Mouse (Mus musculus) ovary, postnatal 10 days (tissue): ENCODE measurements around the gene Insl3.
"Not testable (repeated sequence)": the region's sequence is repeated elsewhere in the genome, so short reads cannot be mapped to it uniquely, and the experiment has no call there.

Experiments used
- DNase-seq: peaks from one replicate; pipeline ENCODE4 v3.0.0; 2022; ENCODE audit warnings: low spot score

Gene Insl3

DNA sequence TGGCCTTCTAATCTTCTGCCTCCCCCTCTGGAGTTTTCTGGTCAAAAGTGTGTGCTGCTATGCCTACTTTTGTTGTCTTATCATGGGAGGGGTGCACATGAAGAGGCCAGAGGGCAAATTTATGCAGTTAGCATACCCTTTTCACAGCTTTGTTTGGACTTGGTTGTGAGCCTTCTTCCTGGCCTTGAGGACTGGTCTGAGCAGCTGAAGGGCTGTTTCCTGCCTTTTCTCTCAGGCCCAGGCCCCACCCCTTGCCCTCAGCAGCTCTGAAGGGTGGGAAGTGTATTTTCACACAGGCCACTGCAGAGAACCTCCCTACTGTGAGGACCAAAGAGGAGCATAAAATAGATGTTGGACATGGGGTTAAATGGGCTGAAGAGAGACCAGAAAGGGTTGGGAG, 11.5 kb upstream of the Insl3 start:
- no peak for DNase-seq

- DNase-seq, result no peak
Observed at GRCm38 (mm10) chr8:71678216-71678615, 10.8 kb upstream of the Insl3 start.

DNA sequence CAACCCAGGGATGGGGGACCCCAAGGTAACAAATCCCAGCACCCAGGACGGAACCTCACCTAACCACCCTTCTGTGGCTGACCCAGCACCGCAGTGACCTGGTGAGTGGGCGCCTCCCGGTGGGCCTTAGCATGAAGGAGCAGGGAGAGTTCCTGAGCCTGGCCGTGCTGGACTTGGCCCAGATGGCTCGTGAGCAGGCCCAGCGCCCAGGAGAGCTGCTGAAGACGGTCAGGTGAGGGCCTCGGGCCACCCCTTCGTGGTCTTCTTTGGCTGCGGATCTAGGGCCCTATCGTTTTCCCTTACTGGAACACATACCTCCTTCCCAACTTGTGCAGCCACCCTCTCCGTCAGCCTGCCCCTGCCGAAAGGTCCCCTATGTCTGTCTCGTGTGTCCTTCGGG, 9.9 kb upstream of the Insl3 start:
- DNase-seq, result no peak

DNA sequence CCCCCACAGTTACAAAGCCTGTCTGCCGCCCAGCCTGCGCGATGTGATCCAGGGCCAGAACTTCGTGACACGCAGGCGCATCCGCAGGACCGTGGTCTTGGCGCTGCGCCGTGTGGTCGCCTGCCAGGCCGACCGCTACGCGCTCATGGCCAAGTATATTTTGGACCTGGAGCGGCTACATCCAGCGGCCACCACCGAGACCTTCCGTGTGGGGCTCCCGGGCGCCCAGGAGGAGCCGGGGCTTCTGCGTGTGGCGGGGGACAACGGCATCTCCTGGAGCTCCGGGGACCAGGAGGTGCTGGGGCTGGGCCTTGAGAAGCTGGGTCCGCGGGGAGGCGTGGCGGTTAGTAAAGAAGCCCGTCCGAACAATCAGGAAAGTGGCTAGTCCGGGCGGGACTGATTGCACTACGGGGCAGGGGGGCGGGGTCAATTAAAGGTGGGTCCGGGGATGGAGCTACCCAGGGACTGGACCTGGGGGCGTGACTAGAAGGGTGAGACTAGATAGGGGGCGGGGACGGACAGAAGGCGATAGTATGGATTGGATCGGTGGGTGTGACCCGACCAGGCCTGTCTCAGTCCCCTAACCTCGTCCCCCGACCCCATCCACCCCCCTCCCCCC, 9.4 kb upstream of the Insl3 start:
- DNase-seq, result no peak

DNA sequence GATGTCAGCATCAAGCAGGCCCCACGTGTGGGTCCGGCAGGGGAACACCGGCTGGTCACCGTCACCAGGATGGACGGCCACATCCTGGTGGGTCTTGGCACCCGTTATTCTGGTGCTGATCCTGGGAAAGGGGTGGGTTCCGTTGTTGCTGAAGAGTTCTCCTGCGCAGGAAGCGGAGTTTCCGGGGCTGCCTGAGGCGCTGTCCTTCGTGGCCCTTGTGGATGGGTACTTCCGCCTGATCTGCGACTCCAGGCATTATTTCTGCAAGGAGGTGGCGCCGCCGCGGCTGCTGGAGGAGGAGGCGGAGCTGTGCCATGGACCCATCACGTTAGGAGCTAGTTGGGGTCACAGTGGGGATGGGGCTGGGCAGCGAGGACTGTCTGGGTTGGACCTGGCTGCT, 8.5 kb upstream of the Insl3 start:
- DNase-seq, result no peak

DNA sequence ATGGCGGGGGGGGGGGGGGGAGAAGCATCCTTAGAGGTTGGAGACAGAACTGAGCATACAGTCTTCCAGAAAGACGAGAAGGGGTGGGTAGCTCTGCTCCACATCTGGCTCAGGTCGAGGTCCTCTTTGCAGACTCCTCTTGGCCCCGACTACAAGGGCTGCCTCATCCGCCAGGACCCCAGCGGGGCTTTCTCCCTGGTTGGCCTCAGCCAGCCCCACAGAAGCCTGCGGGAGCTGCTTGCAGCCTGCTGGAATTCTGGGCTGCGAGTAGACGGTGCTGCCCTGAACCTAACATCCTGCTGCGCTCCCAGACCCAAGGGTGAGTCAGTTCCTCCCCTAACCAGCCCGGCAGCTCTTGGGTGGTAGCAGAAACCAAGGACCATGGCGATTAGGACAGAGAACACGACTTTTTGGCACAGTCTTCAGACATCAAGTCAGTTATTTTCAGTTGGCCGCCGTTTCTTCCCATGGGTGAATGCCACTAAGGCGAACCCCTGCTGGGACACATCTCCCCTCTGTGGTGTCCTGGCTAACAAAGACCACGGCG, 7.6 kb upstream of the Insl3 start:
- DNase-seq, result no peak

DNA sequence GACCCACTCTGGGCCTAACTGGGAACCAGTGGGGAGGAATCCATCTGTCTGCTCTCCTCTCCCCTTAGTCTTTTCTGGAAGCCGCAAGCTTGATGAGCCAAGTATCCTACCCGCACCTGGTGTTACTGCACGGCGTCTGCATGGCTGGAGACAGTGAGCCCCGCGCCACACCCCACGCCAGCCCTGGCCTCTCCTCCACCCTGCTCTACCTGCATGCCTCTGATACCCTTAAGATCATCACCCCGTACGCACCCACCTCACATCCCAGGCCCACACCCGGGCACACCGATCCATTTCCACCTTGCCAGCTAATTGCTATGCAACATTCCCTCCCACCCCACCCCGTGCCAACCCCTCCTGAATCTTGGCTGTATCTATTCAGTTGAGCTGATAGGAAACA, 6.2 kb upstream of the Insl3 start:
- DNase-seq, result no peak

GRCm38 (mm10) chr8:71684701-71685100, 4.3 kb upstream of the Insl3 start:
- no peak for DNase-seq

GRCm38 (mm10) chr8:71685573-71685972, 3.4 kb upstream of the Insl3 start:
- DNase-seq, result no peak

GRCm38 (mm10) chr8:71686143-71686734, 2.8 kb upstream of the Insl3 start:
- no peak for DNase-seq

- no peak for DNase-seq
Observed at GRCm38 (mm10) chr8:71687616-71688015, 1.4 kb upstream of the Insl3 start.

DNA sequence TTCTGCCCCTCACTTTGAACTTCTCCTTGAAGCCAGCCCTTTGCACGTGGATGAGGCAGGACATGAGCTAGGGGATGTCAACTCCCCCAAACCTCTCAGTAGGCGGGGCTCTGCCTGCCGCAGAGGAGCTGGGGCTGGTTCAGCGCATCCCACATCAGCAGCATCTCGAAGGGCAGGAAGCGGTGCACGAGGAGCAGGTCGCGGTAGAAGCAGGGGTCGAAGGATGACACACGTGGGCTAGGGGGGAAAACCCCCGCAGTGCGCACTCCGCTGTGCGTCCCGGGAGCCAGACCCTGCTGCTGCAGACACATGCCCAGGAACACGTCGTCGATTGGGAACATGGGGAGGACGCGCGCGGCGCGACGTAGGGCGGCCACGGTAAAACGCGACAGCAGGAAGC, 3.5 kb downstream of the Insl3 start:
- DNase-seq, result no peak

GRCm38 (mm10) chr8:71693166-71694041, 4.4 kb downstream of the Insl3 start:
- DNase-seq, result no peak

- not testable (repeated sequence) for DNase-seq
Observed at GRCm38 (mm10) chr8:71695456-71695855, 6.4 kb downstream of the Insl3 start.

DNA sequence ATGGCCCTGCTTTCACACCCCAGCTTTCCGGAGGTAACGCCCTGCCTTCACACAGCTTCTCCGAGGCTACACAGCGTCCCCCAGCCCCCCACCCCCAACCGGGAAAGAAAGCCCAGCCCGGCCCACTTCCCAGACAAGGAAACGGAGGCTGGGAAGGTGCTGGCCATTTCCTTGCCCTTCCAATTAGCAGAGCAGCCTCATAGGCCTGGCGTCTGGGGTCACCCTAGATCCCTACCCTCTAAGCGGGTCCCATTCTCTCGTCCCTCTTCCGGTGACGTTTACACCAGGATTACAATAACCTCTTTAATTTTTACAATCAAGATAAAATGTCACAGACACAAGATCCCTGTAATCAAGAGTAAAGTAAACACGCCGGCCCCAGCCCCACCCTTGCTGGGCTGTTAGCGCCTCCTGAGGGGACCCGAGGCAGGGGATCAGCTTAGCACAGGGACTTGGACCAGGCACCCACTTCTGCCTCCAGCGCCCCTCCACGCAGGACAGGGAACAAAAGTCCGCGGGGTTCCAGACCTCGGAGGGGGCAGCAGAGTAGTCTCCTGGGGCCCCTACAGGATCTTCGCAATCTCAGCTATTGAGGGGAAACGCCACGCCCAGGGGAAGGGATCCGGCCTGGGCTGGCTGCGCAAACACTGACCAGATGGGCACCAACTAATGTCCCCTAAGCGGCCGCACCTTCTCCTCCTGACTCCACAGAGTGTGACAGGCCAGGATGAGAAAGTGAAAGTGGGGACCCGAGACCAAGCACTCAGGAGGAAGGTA, 11.7 kb downstream of the Insl3 start:
- no peak for DNase-seq

GRCm38 (mm10) chr8:71701414-71702086, 12.5 kb downstream of the Insl3 start, which contains the start of gene B3gnt3:
Gene B3gnt3 (minus strand): TSS chr8:71701789.
- no peak for DNase-seq

DNA sequence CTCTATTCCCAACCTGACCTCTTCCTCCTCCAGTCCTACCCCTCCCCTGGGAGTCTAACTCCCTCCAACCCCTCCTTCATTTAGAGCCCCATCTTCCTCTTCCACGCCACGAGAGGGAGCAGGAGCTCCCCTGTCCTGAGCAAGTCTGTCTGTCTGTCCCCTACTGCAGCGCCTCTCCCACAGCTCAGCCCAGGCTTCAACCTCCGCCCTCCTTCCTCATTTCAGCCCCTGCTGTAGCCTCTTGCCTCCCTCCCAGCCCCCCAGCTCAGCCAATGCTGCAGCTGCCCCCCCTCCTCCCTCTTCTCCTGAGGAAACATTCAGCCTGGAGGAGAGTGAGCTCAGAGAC, 13.0 kb downstream of the Insl3 start:
- no peak for DNase-seq

DNA sequence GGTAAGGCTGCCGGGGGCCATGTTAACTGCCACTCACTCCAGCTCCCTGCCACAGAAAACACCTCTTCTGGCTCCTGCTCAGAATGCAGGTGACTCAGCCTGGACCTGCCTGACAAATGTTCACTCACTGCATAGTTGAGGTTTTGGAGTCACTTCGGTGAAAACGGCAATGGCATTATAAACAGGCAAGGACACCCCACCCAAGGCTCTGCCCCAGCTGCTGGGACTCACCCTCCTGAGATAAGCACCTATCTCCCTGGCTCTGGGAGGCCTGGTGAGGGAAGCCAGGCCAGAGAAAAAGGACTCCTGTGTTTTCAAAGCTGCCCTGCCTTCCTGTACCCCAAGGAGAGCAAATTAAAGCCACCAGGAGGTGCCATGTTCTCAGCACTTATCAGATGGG, 13.9 kb downstream of the Insl3 start:
- no peak for DNase-seq

- not testable (repeated sequence) for DNase-seq
Observed at GRCm38 (mm10) chr8:71703400-71703799, 14.4 kb downstream of the Insl3 start.

DNA sequence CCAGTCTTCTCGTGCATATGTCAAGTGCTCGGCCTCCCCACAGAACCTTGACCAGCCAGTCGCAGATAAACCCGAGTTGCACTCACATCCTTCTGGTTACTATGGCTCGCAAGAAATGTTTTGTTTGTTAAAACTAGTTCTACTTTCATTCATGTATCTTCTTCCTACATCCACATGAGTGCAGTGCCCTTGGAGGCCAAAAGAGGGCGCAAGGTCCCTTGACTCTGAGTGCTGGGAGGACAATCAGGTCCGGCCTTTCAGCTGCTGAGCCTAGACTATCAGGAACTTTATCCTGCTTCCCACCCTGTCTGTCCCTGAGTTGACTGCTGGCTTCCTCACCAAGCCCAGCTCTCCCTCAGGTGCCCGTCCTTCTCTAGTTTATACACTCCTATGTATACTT, 18.9 kb downstream of the Insl3 start:
- DNase-seq, result no peak

DNA sequence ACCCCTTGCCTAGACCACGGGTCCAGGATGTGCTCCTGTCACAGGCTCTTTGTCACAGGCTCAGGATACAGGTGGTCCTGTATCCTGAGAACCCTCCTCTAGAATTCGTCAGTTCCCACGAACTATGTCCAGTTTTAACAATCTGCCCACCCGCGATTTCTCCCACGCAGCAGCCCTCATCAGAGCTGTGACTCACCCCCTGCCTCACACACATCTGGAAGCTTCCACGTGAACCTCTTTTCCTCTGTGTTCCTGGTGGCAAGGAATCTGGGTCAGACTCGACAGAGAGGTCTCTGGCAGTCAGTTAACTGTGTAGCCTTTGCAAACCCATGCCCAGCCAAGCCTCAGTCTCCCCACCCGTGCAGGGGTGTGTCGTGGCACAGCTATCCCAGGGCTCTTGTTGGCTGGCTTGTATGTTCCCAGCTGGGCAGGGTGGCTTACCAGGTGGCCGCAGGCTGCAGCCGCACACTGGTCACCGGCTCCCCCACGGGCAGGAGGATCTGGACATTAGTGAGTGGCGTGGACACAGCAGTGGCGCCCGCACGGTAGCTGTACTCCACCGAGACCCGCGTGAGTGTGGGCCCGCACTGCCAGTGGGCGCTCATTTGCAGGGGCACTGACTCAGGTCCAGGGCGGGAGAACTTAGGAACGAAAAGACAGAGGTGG, 20.3 kb downstream of the Insl3 start:
- DNase-seq, result no peak
